ENCODE assay signal across 9 mouse cellular contexts in genomic region chr9:47910501-47910906, GRCm38 (mm10).
DNase-seq lines count a peak whose midpoint lies in the region; ATAC-seq and TF ChIP-seq lines count a peak whose summit lies in the region.
"Had no signal": no experiment of that assay in that cellular context is flagged by ENCODE, and none has a peak within 500 bp of the region (broad histone marks: within the 10 kb centered on the region; RNA-seq: fewer than 3 reads in every experiment).

No protein-coding gene starts in this region.

- H3K27me3 ChIP-seq in forebrain, embryonic 11.5 days (ENCODE audit: control insufficient read depth, insufficient read depth, low read length) = peaks cover 38% of the 10 kb centered on the region
- peaks cover 4% of the 10 kb centered on the region for H3K27me3 ChIP-seq in hindbrain, embryonic 11.5 days (ENCODE audit: control insufficient read depth, insufficient read depth, low read length)
- no peaks in the 10 kb centered on the region for H3K27me3 ChIP-seq in heart, adult 2 months (ENCODE audit: control insufficient read depth, insufficient read depth, low read length)
- H3K27me3 ChIP-seq: liver, embryonic 15.5 days had no signal

- H3K36me3 ChIP-seq in forebrain, embryonic 11.5 days (ENCODE audit: control insufficient read depth, insufficient read depth, low read length) = no peaks in the 10 kb centered on the region
- no peaks in the 10 kb centered on the region for H3K36me3 ChIP-seq in hindbrain, embryonic 11.5 days (ENCODE audit: control insufficient read depth, insufficient read depth, low read length)
- H3K36me3 ChIP-seq in heart, adult 2 months (ENCODE audit: control insufficient read depth, insufficient read depth, low read length) = no peaks in the 10 kb centered on the region
- H3K36me3 ChIP-seq: liver, embryonic 15.5 days had no signal

- no peak for DNase-seq in forebrain, embryonic 11.5 days (ENCODE audit: low spot score)
- peak; percentile 62 for DNase-seq in hindbrain, embryonic 11.5 days (ENCODE audit: low spot score)
- DNase-seq in left cerebral cortex, postnatal 10 days (ENCODE audit: extremely low spot score in 1 of 2, low spot score in 2 of 2) = peak; percentile 43 to 58
- DNase-seq in retina, postnatal 1 day = peak; percentile 88
- DNase-seq in kidney, adult 18-20 months = no peak
- DNase-seq in heart, adult 2 months = no peak
- DNase-seq in heart, postnatal 14 days = no peak
- no peak for DNase-seq in kidney, adult 8-10 months

- TF ChIP-seq EP300 in heart, adult 2 months (IDR thresholded peaks at IDR 0.05; ENCODE audit: insufficient read depth, low read depth, low read length) = no peak

- no peak overlapping the region for H3K4me2 ChIP-seq in forebrain, embryonic 11.5 days (ENCODE audit: low read depth, low read length, severe bottlenecking)
- H3K4me2 ChIP-seq in hindbrain, embryonic 11.5 days (replicated peaks; ENCODE audit: low read depth, low read length) = no peak overlapping the region
- H3K4me2 ChIP-seq: liver, embryonic 15.5 days had no signal

- no peak for TF ChIP-seq CTCF in heart, adult 2 months (IDR thresholded peaks at IDR 0.05)

- WGBS in forebrain, embryonic 11.5 days = 21% methylated on average over 6 of the region's 6 CpGs
- 22% methylated on average over 6 of the region's 6 CpGs for WGBS in hindbrain, embryonic 11.5 days
- WGBS in heart, adult 2 months = 49% methylated on average over 6 of the region's 6 CpGs

- no peaks in the 10 kb centered on the region for H3K79me2 ChIP-seq in heart, adult 2 months (replicated peaks; ENCODE audit: control insufficient read depth, insufficient read depth, low read length)

- peaks cover under 1% of the 10 kb centered on the region; the same call in 1 of the 2 replicates for H3K4me1 ChIP-seq in forebrain, embryonic 11.5 days (replicated peaks; ENCODE audit: control insufficient read depth, insufficient read depth, low read length)
- H3K4me1 ChIP-seq in hindbrain, embryonic 11.5 days (replicated peaks; ENCODE audit: control insufficient read depth, insufficient read depth, low read length) = peaks cover 5% of the 10 kb centered on the region; the same call in 1 of the 2 replicates
- no peaks in the 10 kb centered on the region for H3K4me1 ChIP-seq in heart, adult 2 months (ENCODE audit: control insufficient read depth, insufficient read depth, low read length)
- H3K4me1 ChIP-seq: liver, embryonic 15.5 days had no signal

- no peak for TF ChIP-seq POLR2A in heart, adult 2 months (IDR thresholded peaks at IDR 0.05; ENCODE audit: insufficient read depth, low read depth, low read length)

- H3K27ac ChIP-seq in forebrain, embryonic 11.5 days (ENCODE audit: low read depth, low read length) = no peak overlapping the region
- H3K27ac ChIP-seq in hindbrain, embryonic 11.5 days (ENCODE audit: low read depth, low read length) = peak overlapping the region; percentile 63; the same call in 1 of the 2 replicates
- H3K27ac ChIP-seq in heart, adult 2 months = no peak overlapping the region
- H3K27ac ChIP-seq: liver, embryonic 15.5 days had no signal

- no peaks in the 10 kb centered on the region for H3K9me3 ChIP-seq in forebrain, embryonic 11.5 days (ENCODE audit: control insufficient read depth, low read length)
- H3K9me3 ChIP-seq in hindbrain, embryonic 11.5 days (ENCODE audit: control insufficient read depth, low read length) = no peaks in the 10 kb centered on the region
- H3K9me3 ChIP-seq: liver, embryonic 15.5 days had no signal

- intact Hi-C loops in left cerebral cortex, postnatal 10 days (cut with DNase I) = no loop called here
- intact Hi-C loops in heart, adult 2 months (cut with DNase I) = no loop called here
- intact Hi-C loops in heart, postnatal 14 days (cut with DNase I) = no loop called here

- peak; percentile 61 for ATAC-seq in forebrain, embryonic 11.5 days (replicated peaks; ENCODE audit: low FRiP score)
- ATAC-seq in hindbrain, embryonic 11.5 days (ENCODE audit: low FRiP score) = peak; percentile 82

- H3K9ac ChIP-seq in forebrain, embryonic 11.5 days (ENCODE audit: low read length) = no peak overlapping the region
- H3K9ac ChIP-seq in hindbrain, embryonic 11.5 days (ENCODE audit: low read depth, low read length) = no peak overlapping the region
- no peak overlapping the region for H3K9ac ChIP-seq in heart, adult 2 months (ENCODE audit: low read depth, low read length)
- H3K9ac ChIP-seq: liver, embryonic 15.5 days had no signal

- no peak overlapping the region for H3K4me3 ChIP-seq in forebrain, embryonic 11.5 days (ENCODE audit: low read depth, low read length)
- H3K4me3 ChIP-seq in hindbrain, embryonic 11.5 days (ENCODE audit: low read depth, low read length) = no peak overlapping the region
- no peak overlapping the region for H3K4me3 ChIP-seq in heart, adult 2 months
- H3K4me3 ChIP-seq: liver, embryonic 15.5 days had no signal

Comparison
In these comparisons a context has a peak if more than half of its experiments do, and no peak if none do; other contexts are left out.
1. DNase-seq: peak in hindbrain, embryonic 11.5 days (single experiment), left cerebral cortex, postnatal 10 days (2 of 2) and retina, postnatal 1 day (single experiment); none in forebrain, embryonic 11.5 days (single experiment), kidney, adult 18-20 months (single experiment), heart, adult 2 months (0 of 2), heart, postnatal 14 days (0 of 2) and kidney, adult 8-10 months (0 of 2).